Mouse (Mus musculus): ENCODE data around the gene Col4a3. TPM values are rescaled to one million over a fixed set of nuclear protein-coding genes. Genes with fewer than 3 reads are reported as not detected.

Col4a3 gene
- total and polyA plus RNA-seq, 2 experiments from 2014 or later = 0.08 to 0.63 TPM

GRCm38 (mm10) chr1:82590266-82590665, 3.5 kb downstream of the Col4a3 start:
- DNase-seq (ENCODE audit: low spot score) (no peak), ATAC-seq (ENCODE audit: insufficient read depth, low read depth) (no peak)
- no peak overlapping the region for H3K4me2 ChIP-seq (ENCODE audit: low read depth, low read length)
- H3K4me3 ChIP-seq (ENCODE audit: low read depth, low read length) = no peak overlapping the region
- no peaks in the 10 kb centered on the region for H3K36me3 ChIP-seq (replicated peaks; ENCODE audit: control insufficient read depth, insufficient read depth, low read length)
- TF ChIP-seq EP300 (IDR thresholded peaks at IDR 0.05; ENCODE audit: low read depth) = no peak
- no peak for TF ChIP-seq CTCF (IDR thresholded peaks at IDR 0.05; ENCODE audit: low read depth)
- no peak overlapping the region for H3K9ac ChIP-seq (replicated peaks; ENCODE audit: low read depth, low read length)
- H3K9me3 ChIP-seq (replicated peaks; ENCODE audit: control insufficient read depth, low read length) = no peaks in the 10 kb centered on the region
- 41% methylated on average over 4 of the region's 4 CpGs for WGBS
- peaks cover 8% of the 10 kb centered on the region for H3K4me1 ChIP-seq (ENCODE audit: control insufficient read depth, insufficient read depth)
- no peak overlapping the region for H3K27ac ChIP-seq (ENCODE audit: low read depth)
- no peaks in the 10 kb centered on the region for H3K27me3 ChIP-seq (ENCODE audit: control insufficient read depth, insufficient read depth, low read length)

- no peak overlapping the region for H3K4me3 ChIP-seq (ENCODE audit: low read depth, low read length)
- H3K4me1 ChIP-seq (ENCODE audit: control insufficient read depth, insufficient read depth) = peaks cover 10% of the 10 kb centered on the region; the same call in 1 of the 2 replicates
- no peak for TF ChIP-seq EP300 (IDR thresholded peaks at IDR 0.05; ENCODE audit: low read depth)
- TF ChIP-seq CTCF (IDR thresholded peaks at IDR 0.05; ENCODE audit: low read depth) = no peak
- DNase-seq (ENCODE audit: low spot score) (no peak), ATAC-seq (ENCODE audit: insufficient read depth, low read depth) (no peak)
- H3K9me3 ChIP-seq (replicated peaks; ENCODE audit: control insufficient read depth, low read length) = no peaks in the 10 kb centered on the region
- no peaks in the 10 kb centered on the region for H3K27me3 ChIP-seq (ENCODE audit: control insufficient read depth, insufficient read depth, low read length)
- H3K9ac ChIP-seq (replicated peaks; ENCODE audit: low read depth, low read length) = no peak overlapping the region
- WGBS = 28% methylated on average over 6 of the region's 6 CpGs
- H3K36me3 ChIP-seq (replicated peaks; ENCODE audit: control insufficient read depth, insufficient read depth, low read length) = no peaks in the 10 kb centered on the region
- H3K4me2 ChIP-seq (ENCODE audit: low read depth, low read length) = no peak overlapping the region
- no peak overlapping the region for H3K27ac ChIP-seq (ENCODE audit: low read depth)
Measured at GRCm38 (mm10) chr1:82596864-82597596, 10.3 kb downstream of the Col4a3 start.

DNA sequence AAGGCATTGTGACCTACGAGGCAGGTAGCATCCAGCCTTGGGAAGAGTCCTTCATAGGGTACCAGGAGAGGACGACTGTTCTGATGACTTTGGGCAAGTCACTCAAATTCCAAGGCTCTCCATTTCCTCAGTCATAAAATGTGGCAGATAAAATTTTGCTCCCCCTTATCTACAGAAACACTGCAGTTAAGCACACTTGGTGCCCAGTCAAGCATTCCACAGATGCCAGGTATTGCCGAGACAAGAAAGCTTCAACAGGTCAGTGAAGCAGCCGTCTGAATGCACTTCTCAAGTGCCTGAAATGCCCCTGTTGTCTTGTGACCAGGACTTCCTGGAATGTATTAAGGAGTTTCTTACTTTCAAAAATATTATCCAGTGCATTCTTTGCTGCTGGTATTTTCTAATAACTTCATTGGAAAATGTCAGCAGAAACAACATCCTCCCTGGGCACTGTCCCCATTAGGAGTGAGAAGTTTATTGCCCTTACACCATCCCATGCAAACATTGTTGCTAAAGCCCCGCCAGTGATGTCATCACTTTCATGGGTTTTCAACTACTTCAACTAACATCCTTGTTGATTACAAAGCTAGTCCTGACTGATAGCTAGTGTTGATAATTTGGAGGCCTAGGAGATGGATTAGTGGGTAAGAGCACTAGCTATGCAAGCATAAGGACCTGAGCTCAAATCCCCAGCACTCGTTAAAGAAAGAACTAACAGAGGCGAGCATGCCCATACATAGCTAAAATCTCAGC, 16.7 kb downstream of the Col4a3 start:
- H3K9me3 ChIP-seq (replicated peaks; ENCODE audit: control insufficient read depth, low read length) = no peaks in the 10 kb centered on the region
- no peak for TF ChIP-seq EP300 (IDR thresholded peaks at IDR 0.05; ENCODE audit: low read depth)
- no peak for TF ChIP-seq CTCF (IDR thresholded peaks at IDR 0.05; ENCODE audit: low read depth)
- DNase-seq (ENCODE audit: low spot score) (no peak), ATAC-seq (ENCODE audit: insufficient read depth, low read depth) (no peak)
- H3K9ac ChIP-seq (replicated peaks; ENCODE audit: low read depth, low read length) = no peak overlapping the region
- no peaks in the 10 kb centered on the region for H3K27me3 ChIP-seq (ENCODE audit: control insufficient read depth, insufficient read depth, low read length)
- WGBS = 47% methylated on average over 7 of the region's 7 CpGs
- no peak overlapping the region for H3K27ac ChIP-seq (ENCODE audit: low read depth)
- H3K4me3 ChIP-seq (ENCODE audit: low read depth, low read length) = no peak overlapping the region
- H3K4me1 ChIP-seq (ENCODE audit: control insufficient read depth, insufficient read depth) = 0 out of 2 replicates have a peak, but pooled peaks cover 5% of the 10 kb centered on the region
- no peak overlapping the region for H3K4me2 ChIP-seq (ENCODE audit: low read depth, low read length)
- no peaks in the 10 kb centered on the region for H3K36me3 ChIP-seq (replicated peaks; ENCODE audit: control insufficient read depth, insufficient read depth, low read length)

GRCm38 (mm10) chr1:82605347-82605746, 18.6 kb downstream of the Col4a3 start:
- Histone ChIP-seq H3K4me3 (ENCODE audit: low read depth, low read length) (no peak overlapping the region), H3K4me1 (ENCODE audit: control insufficient read depth, insufficient read depth) (0 out of 2 replicates have a peak, but pooled peaks cover 5% of the 10 kb centered on the region), H3K36me3 (replicated peaks; ENCODE audit: control insufficient read depth, insufficient read depth, low read length) (no peaks in the 10 kb centered on the region), H3K27me3 (ENCODE audit: control insufficient read depth, insufficient read depth, low read length) (no peaks in the 10 kb centered on the region), H3K4me2 (ENCODE audit: low read depth, low read length) (no peak overlapping the region), H3K9ac (replicated peaks; ENCODE audit: low read depth, low read length) (no peak overlapping the region), H3K9me3 (replicated peaks; ENCODE audit: control insufficient read depth, low read length) (no peaks in the 10 kb centered on the region), H3K27ac (ENCODE audit: low read depth) (no peak overlapping the region)
- 76% methylated on average over 7 of the region's 7 CpGs for WGBS
- TF ChIP-seq EP300 (IDR thresholded peaks at IDR 0.05; ENCODE audit: low read depth) (no peak), CTCF (IDR thresholded peaks at IDR 0.05; ENCODE audit: low read depth) (no peak)
- DNase-seq (ENCODE audit: low spot score) = no peak
- no peak for ATAC-seq (ENCODE audit: insufficient read depth, low read depth)

GRCm38 (mm10) chr1:82605856-82606255, 19.1 kb downstream of the Col4a3 start:
- H3K27ac ChIP-seq (ENCODE audit: low read depth) = no peak overlapping the region
- H3K4me1 ChIP-seq (ENCODE audit: control insufficient read depth, insufficient read depth) = 0 out of 2 replicates have a peak, but pooled peaks cover 5% of the 10 kb centered on the region
- no peaks in the 10 kb centered on the region for H3K27me3 ChIP-seq (ENCODE audit: control insufficient read depth, insufficient read depth, low read length)
- DNase-seq (ENCODE audit: low spot score) (no peak), ATAC-seq (ENCODE audit: insufficient read depth, low read depth) (no peak)
- H3K4me2 ChIP-seq (ENCODE audit: low read depth, low read length) = no peak overlapping the region
- WGBS = 65% methylated on average over 7 of the region's 7 CpGs
- H3K9ac ChIP-seq (replicated peaks; ENCODE audit: low read depth, low read length) = no peak overlapping the region
- no peak overlapping the region for H3K4me3 ChIP-seq (ENCODE audit: low read depth, low read length)
- H3K36me3 ChIP-seq (replicated peaks; ENCODE audit: control insufficient read depth, insufficient read depth, low read length) = no peaks in the 10 kb centered on the region
- H3K9me3 ChIP-seq (replicated peaks; ENCODE audit: control insufficient read depth, low read length) = no peaks in the 10 kb centered on the region
- TF ChIP-seq EP300 (IDR thresholded peaks at IDR 0.05; ENCODE audit: low read depth) = no peak
- TF ChIP-seq CTCF (IDR thresholded peaks at IDR 0.05; ENCODE audit: low read depth) = no peak

Measured in heart, postnatal 0 days (tissue).